25 mouse cellular contexts compared by ENCODE assay signal in the genomic region with DNA sequence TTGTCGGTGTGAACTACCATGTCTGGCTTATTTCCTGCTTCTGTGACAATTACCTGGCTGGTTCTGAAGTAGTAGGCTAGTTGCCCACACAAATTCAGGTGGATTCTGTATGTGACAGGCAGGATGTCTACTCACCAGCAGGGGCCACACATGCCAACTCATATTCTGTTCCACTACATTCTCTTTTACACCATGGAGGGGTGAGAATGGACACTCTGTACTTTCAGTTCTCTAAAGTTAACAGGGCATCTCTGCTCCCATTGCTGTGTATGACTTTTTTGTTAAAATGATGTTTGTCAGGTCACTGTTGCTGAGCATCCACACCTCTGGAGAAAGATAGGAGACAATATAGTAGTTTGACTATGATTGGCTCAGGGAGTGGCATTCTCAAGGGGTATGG.
DNase-seq lines count a peak whose midpoint lies in the region; ATAC-seq lines count a peak whose summit lies in the region.
"Had no signal": no experiment of that assay in that cellular context is flagged by ENCODE, and none has a peak within 500 bp of the region (broad histone marks: within the 10 kb centered on the region; RNA-seq: fewer than 3 reads in every experiment).

No protein-coding gene starts in this region.

- no peak for DNase-seq in midbrain, embryonic 14.5 days
- DNase-seq in embryo, embryonic 10 days (ENCODE audit: low spot score): no peak
- no peak for DNase-seq in frontal cortex, postnatal 25 days (ENCODE audit: low spot score in 2 of 2)
- DNase-seq: adrenal gland, adult 8-10 months; adrenal gland, postnatal 25 days; cerebellum, adult 18-20 months; cerebellum, adult 9-11 months; cerebellum, postnatal 25 days; forebrain, postnatal 0 days; gastrocnemius, postnatal 25 days; heart, adult 2 months; heart, postnatal 14 days; heart, postnatal 4 days had no signal

- WGBS in midbrain, embryonic 14.5 days: 92% methylated on average over 1 of the region's 1 CpGs
- 81% methylated on average over 1 of the region's 1 CpGs for WGBS in midbrain, embryonic 16.5 days

- no peak overlapping the region for H3K4me2 ChIP-seq in midbrain, embryonic 14.5 days (ENCODE audit: low read length)
- no peak overlapping the region for H3K4me2 ChIP-seq in midbrain, embryonic 16.5 days (ENCODE audit: low read length)
- H3K4me2 ChIP-seq: embryonic facial prominence, embryonic 12.5 days; embryonic facial prominence, embryonic 15.5 days; heart, embryonic 13.5 days; hindbrain, embryonic 14.5 days had no signal

- no peaks in the 10 kb centered on the region for H3K9me3 ChIP-seq in midbrain, embryonic 14.5 days (ENCODE audit: control insufficient read depth, low read length)
- H3K9me3 ChIP-seq in midbrain, embryonic 16.5 days (replicated peaks; ENCODE audit: control insufficient read depth, low read length, poor library complexity, severe bottlenecking): no peaks in the 10 kb centered on the region
- H3K9me3 ChIP-seq: embryonic facial prominence, embryonic 12.5 days; embryonic facial prominence, embryonic 15.5 days; heart, embryonic 10.5 days; heart, embryonic 13.5 days had no signal

- H3K4me1 ChIP-seq in midbrain, embryonic 14.5 days (ENCODE audit: control insufficient read depth, insufficient read depth, low read length): no peaks in the 10 kb centered on the region
- H3K4me1 ChIP-seq in midbrain, embryonic 16.5 days (ENCODE audit: control insufficient read depth, insufficient read depth, low read length): no peaks in the 10 kb centered on the region
- H3K4me1 ChIP-seq: embryonic facial prominence, embryonic 12.5 days; embryonic facial prominence, embryonic 15.5 days had no signal

- H3K4me3 ChIP-seq in midbrain, embryonic 14.5 days (replicated peaks; ENCODE audit: low read depth, low read length): no peak overlapping the region
- no peak overlapping the region for H3K4me3 ChIP-seq in midbrain, embryonic 16.5 days (ENCODE audit: low read depth, low read length)
- H3K4me3 ChIP-seq: embryonic facial prominence, embryonic 12.5 days; embryonic facial prominence, embryonic 15.5 days; heart, adult 2 months; heart, embryonic 10.5 days; heart, embryonic 13.5 days had no signal

- no peak overlapping the region for H3K27ac ChIP-seq in midbrain, embryonic 14.5 days (replicated peaks; ENCODE audit: low read depth, low read length)
- H3K27ac ChIP-seq in midbrain, embryonic 16.5 days (ENCODE audit: low read length): no peak overlapping the region
- H3K27ac ChIP-seq: embryonic facial prominence, embryonic 12.5 days; embryonic facial prominence, embryonic 15.5 days; heart, adult 2 months; heart, embryonic 10.5 days; heart, embryonic 13.5 days; hindbrain, embryonic 14.5 days; hindbrain, postnatal 0 days had no signal

- H3K27me3 ChIP-seq in midbrain, embryonic 14.5 days (ENCODE audit: control insufficient read depth, insufficient read depth, low read length): no peaks in the 10 kb centered on the region
- H3K27me3 ChIP-seq in midbrain, embryonic 16.5 days (ENCODE audit: control insufficient read depth, insufficient read depth, low read depth, low read length): no peaks in the 10 kb centered on the region
- H3K27me3 ChIP-seq: embryonic facial prominence, embryonic 12.5 days; embryonic facial prominence, embryonic 15.5 days; heart, embryonic 13.5 days had no signal

- H3K36me3 ChIP-seq in midbrain, embryonic 14.5 days (ENCODE audit: control insufficient read depth, insufficient read depth, low read length): no peaks in the 10 kb centered on the region
- H3K36me3 ChIP-seq in midbrain, embryonic 16.5 days (ENCODE audit: control insufficient read depth, insufficient read depth, low read length): no peaks in the 10 kb centered on the region
- H3K36me3 ChIP-seq: embryonic facial prominence, embryonic 12.5 days; embryonic facial prominence, embryonic 15.5 days; heart, embryonic 10.5 days; heart, embryonic 13.5 days had no signal

- no peak overlapping the region for H3K9ac ChIP-seq in midbrain, embryonic 14.5 days (replicated peaks; ENCODE audit: low read length)
- no peak overlapping the region for H3K9ac ChIP-seq in midbrain, embryonic 16.5 days (ENCODE audit: low read depth, low read length)
- H3K9ac ChIP-seq: embryonic facial prominence, embryonic 12.5 days; embryonic facial prominence, embryonic 15.5 days; forebrain, postnatal 0 days; heart, embryonic 13.5 days; hindbrain, embryonic 14.5 days had no signal

- ATAC-seq in midbrain, embryonic 14.5 days (ENCODE audit: low FRiP score, low TSS enrichment): 0 out of 2 replicates have a peak, but pooled peaks have one; percentile 34
- ATAC-seq in midbrain, embryonic 16.5 days: no peak
- ATAC-seq in common myeloid progenitor, adult 5-6 weeks (replicated peaks; ENCODE audit: low read depth, poor library complexity, severe bottlenecking): 0 out of 2 replicates have a peak, but pooled peaks have one; percentile 45
- ATAC-seq in megakaryocyte progenitor cell, adult 5-6 weeks (replicated peaks; ENCODE audit: poor library complexity): peak; percentile 57
- ATAC-seq: activated CD4-positive, CD25-positive, alpha-beta regulatory T cell, adult 4 months; CD4-positive, CD25-positive, alpha-beta regulatory T cell, adult 4 months; forebrain, embryonic 14.5 days; forebrain, postnatal 0 days; hindbrain, postnatal 0 days had no signal
